14 mouse cellular contexts compared by ENCODE assay signal in genomic region chr10:59358744-59359143, GRCm38 (mm10). TPM values are rescaled to one million over a fixed set of nuclear protein-coding genes. Genes with fewer than 3 reads are reported as not detected.
DNase-seq lines count a peak whose midpoint lies in the region; ATAC-seq and TF ChIP-seq lines count a peak whose summit lies in the region.
"Had no signal": no experiment of that assay in that cellular context is flagged by ENCODE, and none has a peak within 500 bp of the region (broad histone marks: within the 10 kb centered on the region; RNA-seq: fewer than 3 reads in every experiment).

No protein-coding gene starts in this region.

- no peak for TF ChIP-seq POLR2A in brain, embryonic 14.5 days (IDR thresholded peaks at IDR 0.05; ENCODE audit: borderline replicate concordance, extremely low read depth, insufficient read depth, insufficient read length, poor library complexity, severe bottlenecking)

- no peak overlapping the region for H3K9ac ChIP-seq in intestine, postnatal 0 days (ENCODE audit: low read depth, low read length)
- no peak overlapping the region for H3K9ac ChIP-seq in intestine, embryonic 16.5 days (ENCODE audit: low read depth, low read length)
- no peak overlapping the region for H3K9ac ChIP-seq in midbrain, embryonic 14.5 days (replicated peaks; ENCODE audit: low read length)
- H3K9ac ChIP-seq: forebrain, embryonic 13.5 days; limb, embryonic 15.5 days; midbrain, embryonic 15.5 days had no signal

- no peak overlapping the region for H3K4me3 ChIP-seq in intestine, postnatal 0 days (ENCODE audit: low read depth, low read length)
- H3K4me3 ChIP-seq in intestine, embryonic 16.5 days (ENCODE audit: low read length), result no peak overlapping the region
- no peak overlapping the region for H3K4me3 ChIP-seq in midbrain, embryonic 14.5 days (replicated peaks; ENCODE audit: low read depth, low read length)
- H3K4me3 ChIP-seq in midbrain, embryonic 10.5 days, result no peak overlapping the region
- H3K4me3 ChIP-seq in embryonic facial prominence, embryonic 10.5 days, result no peak overlapping the region
- H3K4me3 ChIP-seq: forebrain, embryonic 13.5 days; limb, embryonic 15.5 days; midbrain, embryonic 15.5 days had no signal

- TF ChIP-seq CTCF in intestine, postnatal 0 days (IDR thresholded peaks at IDR 0.05; ENCODE audit: low read depth), result peak; percentile 62
- TF ChIP-seq CTCF in brain, embryonic 14.5 days (IDR thresholded peaks at IDR 0.05; ENCODE audit: borderline replicate concordance, extremely low read depth, insufficient read depth, insufficient read length), result 0 out of 2 replicates have a peak, but pooled peaks have one; percentile 1

- H3K27me3 ChIP-seq in intestine, postnatal 0 days (replicated peaks; ENCODE audit: control insufficient read depth, insufficient read depth, low read length), result no peaks in the 10 kb centered on the region
- no peaks in the 10 kb centered on the region for H3K27me3 ChIP-seq in intestine, embryonic 16.5 days (replicated peaks; ENCODE audit: control insufficient read depth, insufficient read depth, low read length)
- H3K27me3 ChIP-seq in midbrain, embryonic 14.5 days (ENCODE audit: control insufficient read depth, insufficient read depth, low read length), result no peaks in the 10 kb centered on the region
- no peaks in the 10 kb centered on the region for H3K27me3 ChIP-seq in midbrain, embryonic 10.5 days (ENCODE audit: low read depth, poor library complexity, severe bottlenecking)
- H3K27me3 ChIP-seq in embryonic facial prominence, embryonic 10.5 days (replicated peaks; ENCODE audit: low read depth, poor library complexity, severe bottlenecking), result no peaks in the 10 kb centered on the region
- H3K27me3 ChIP-seq: forebrain, embryonic 13.5 days; limb, embryonic 15.5 days; midbrain, embryonic 15.5 days had no signal

- no peak overlapping the region for H3K27ac ChIP-seq in intestine, postnatal 0 days (ENCODE audit: low read depth, low read length)
- no peak overlapping the region for H3K27ac ChIP-seq in intestine, embryonic 16.5 days (ENCODE audit: low read length)
- H3K27ac ChIP-seq in midbrain, embryonic 14.5 days (replicated peaks; ENCODE audit: low read depth, low read length), result no peak overlapping the region
- H3K27ac ChIP-seq in midbrain, embryonic 10.5 days (replicated peaks), result no peak overlapping the region
- H3K27ac ChIP-seq in embryonic facial prominence, embryonic 10.5 days (replicated peaks), result no peak overlapping the region
- H3K27ac ChIP-seq: forebrain, embryonic 13.5 days; limb, embryonic 15.5 days; midbrain, embryonic 15.5 days had no signal

- peak; percentile 24 for DNase-seq in midbrain, embryonic 14.5 days
- no peak for DNase-seq in midbrain, embryonic 10.5 days (ENCODE audit: low spot score)
- peak; percentile 21 for DNase-seq in brain, embryonic 14.5 days (ENCODE audit: low read depth)
- DNase-seq in thymus, postnatal 36 days, result no peak
- DNase-seq in embryonic facial prominence, embryonic 10.5 days (ENCODE audit: low spot score), result no peak
- DNase-seq: gastrocnemius, postnatal 25 days; kidney, adult 8-10 months; thymus, postnatal 14 days had no signal

- no peak for ATAC-seq in intestine, postnatal 0 days
- ATAC-seq in intestine, embryonic 16.5 days, result no peak
- no peak for ATAC-seq in midbrain, embryonic 14.5 days (ENCODE audit: low FRiP score, low TSS enrichment)
- ATAC-seq: forebrain, embryonic 13.5 days; midbrain, embryonic 15.5 days had no signal

- 81% methylated on average over 4 of the region's 4 CpGs for WGBS in intestine, postnatal 0 days
- 88% methylated on average over 4 of the region's 4 CpGs for WGBS in intestine, embryonic 16.5 days
- 92% methylated on average over 4 of the region's 4 CpGs for WGBS in midbrain, embryonic 14.5 days
- WGBS in midbrain, embryonic 10.5 days, result 95% methylated on average over 4 of the region's 4 CpGs
- 92% methylated on average over 4 of the region's 4 CpGs for WGBS in embryonic facial prominence, embryonic 10.5 days

- no peaks in the 10 kb centered on the region for H3K4me1 ChIP-seq in intestine, postnatal 0 days (replicated peaks; ENCODE audit: control insufficient read depth, insufficient read depth, low read length)
- 0 out of 2 replicates have a peak, but pooled peaks cover 3% of the 10 kb centered on the region for H3K4me1 ChIP-seq in intestine, embryonic 16.5 days (ENCODE audit: control insufficient read depth, insufficient read depth, low read length)
- no peaks in the 10 kb centered on the region for H3K4me1 ChIP-seq in midbrain, embryonic 14.5 days (ENCODE audit: control insufficient read depth, insufficient read depth, low read length)
- no peaks in the 10 kb centered on the region for H3K4me1 ChIP-seq in midbrain, embryonic 10.5 days
- no peaks in the 10 kb centered on the region for H3K4me1 ChIP-seq in embryonic facial prominence, embryonic 10.5 days
- H3K4me1 ChIP-seq: forebrain, embryonic 13.5 days; midbrain, embryonic 15.5 days had no signal

- H3K4me2 ChIP-seq in intestine, postnatal 0 days (replicated peaks; ENCODE audit: low read depth), result no peak overlapping the region
- H3K4me2 ChIP-seq in intestine, embryonic 16.5 days (ENCODE audit: low read depth, low read length), result no peak overlapping the region
- no peak overlapping the region for H3K4me2 ChIP-seq in midbrain, embryonic 14.5 days (ENCODE audit: low read length)
- H3K4me2 ChIP-seq: forebrain, embryonic 13.5 days; limb, embryonic 15.5 days; midbrain, embryonic 15.5 days had no signal

- H3K9me3 ChIP-seq in intestine, postnatal 0 days (ENCODE audit: control insufficient read depth), result no peaks in the 10 kb centered on the region
- no peaks in the 10 kb centered on the region for H3K9me3 ChIP-seq in intestine, embryonic 16.5 days (ENCODE audit: control insufficient read depth, low read length)
- no peaks in the 10 kb centered on the region for H3K9me3 ChIP-seq in midbrain, embryonic 14.5 days (ENCODE audit: control insufficient read depth, low read length)
- peaks cover 3% of the 10 kb centered on the region; the same call in 1 of the 2 replicates for H3K9me3 ChIP-seq in midbrain, embryonic 10.5 days (replicated peaks)
- no peaks in the 10 kb centered on the region for H3K9me3 ChIP-seq in embryonic facial prominence, embryonic 10.5 days
- H3K9me3 ChIP-seq: forebrain, embryonic 13.5 days; limb, embryonic 15.5 days; midbrain, embryonic 15.5 days had no signal

- peaks cover 37% of the 10 kb centered on the region for H3K36me3 ChIP-seq in intestine, postnatal 0 days (ENCODE audit: control insufficient read depth, insufficient read depth)
- H3K36me3 ChIP-seq in intestine, embryonic 16.5 days (ENCODE audit: control insufficient read depth, insufficient read depth, low read length), result 0 out of 2 replicates have a peak, but pooled peaks cover 13% of the 10 kb centered on the region
- peaks cover 44% of the 10 kb centered on the region for H3K36me3 ChIP-seq in midbrain, embryonic 14.5 days (ENCODE audit: control insufficient read depth, insufficient read depth, low read length)
- peaks cover 89% of the 10 kb centered on the region for H3K36me3 ChIP-seq in midbrain, embryonic 10.5 days
- H3K36me3 ChIP-seq in embryonic facial prominence, embryonic 10.5 days (replicated peaks), result peaks cover 92% of the 10 kb centered on the region

RNA-seq across cellular contexts. Expression of gene P4ha1, which starts 35.6 kb away (rescaled TPM):
- 8.7 TPM in 2 replicates for polyA plus RNA-seq in intestine, postnatal 0 days (2015; fragmentation: Nextera tagmentation; extraction: Ambion mirVana)
- polyA plus RNA-seq in intestine, embryonic 16.5 days (2015; fragmentation: Nextera tagmentation; extraction: Ambion mirVana), result 66.0 and 69.4 TPM in 2 replicates
- 15.7 and 22.4 TPM in 2 replicates for polyA plus RNA-seq in midbrain, embryonic 14.5 days (2014; fragmentation: Nextera tagmentation; extraction: Ambion mirVana)
- polyA plus RNA-seq in midbrain, embryonic 10.5 days (2016; fragmentation: Nextera tagmentation; extraction: Ambion mirVana), result 39.6 and 50.9 TPM in 2 replicates
- 16.0 and 21.0 TPM in 2 replicates for polyA plus RNA-seq in brain, embryonic 14.5 days (2012; rRNA removed)
- polyA plus RNA-seq in embryonic facial prominence, embryonic 10.5 days (2016; fragmentation: Nextera tagmentation; extraction: Ambion mirVana), result 49.3 and 55.7 TPM in 2 replicates

RNA-seq across cellular contexts. Expression of gene Gm10273, which starts 36.7 kb away (rescaled TPM):
- polyA plus RNA-seq in intestine, postnatal 0 days (2015; fragmentation: Nextera tagmentation; extraction: Ambion mirVana), result 3.4 and 10.3 TPM in 2 replicates
- not detected in 2 replicates for polyA plus RNA-seq in intestine, embryonic 16.5 days (2015; fragmentation: Nextera tagmentation; extraction: Ambion mirVana)
- polyA plus RNA-seq in midbrain, embryonic 14.5 days (2014; fragmentation: Nextera tagmentation; extraction: Ambion mirVana), result 2.8 and 5.0 TPM in 2 replicates
- polyA plus RNA-seq in midbrain, embryonic 10.5 days (2016; fragmentation: Nextera tagmentation; extraction: Ambion mirVana), result 11.5 and 14.1 TPM in 2 replicates
- polyA plus RNA-seq in brain, embryonic 14.5 days (2012; rRNA removed), result 4.9 and 7.1 TPM in 2 replicates
- polyA plus RNA-seq in embryonic facial prominence, embryonic 10.5 days (2016; fragmentation: Nextera tagmentation; extraction: Ambion mirVana), result 6.0 and 12.1 TPM in 2 replicates

RNA-seq across cellular contexts. Expression of gene Pla2g12b, which starts 44.7 kb away (rescaled TPM):
- polyA plus RNA-seq in intestine, postnatal 0 days (2015; fragmentation: Nextera tagmentation; extraction: Ambion mirVana), result 105 and 108 TPM in 2 replicates
- polyA plus RNA-seq in intestine, embryonic 16.5 days (2015; fragmentation: Nextera tagmentation; extraction: Ambion mirVana), result 62.2 and 69.1 TPM in 2 replicates
- not detected in 2 replicates for polyA plus RNA-seq in midbrain, embryonic 14.5 days (2014; fragmentation: Nextera tagmentation; extraction: Ambion mirVana)
- not detected in 2 replicates for polyA plus RNA-seq in midbrain, embryonic 10.5 days (2016; fragmentation: Nextera tagmentation; extraction: Ambion mirVana)
- 0.08 TPM in 1 of 2 replicates, not detected in the other for polyA plus RNA-seq in brain, embryonic 14.5 days (2012; rRNA removed)
- polyA plus RNA-seq in embryonic facial prominence, embryonic 10.5 days (2016; fragmentation: Nextera tagmentation; extraction: Ambion mirVana), result not detected in 2 replicates
- polyA plus RNA-seq: forebrain, embryonic 13.5 days; midbrain, embryonic 15.5 days; spleen, adult 2 months had no signal

Comparison
In these comparisons a context has a peak if more than half of its experiments do, and no peak if none do; other contexts are left out.
1. DNase-seq: peak in midbrain, embryonic 14.5 days (single experiment) and brain, embryonic 14.5 days (single experiment); none in midbrain, embryonic 10.5 days (single experiment), thymus, postnatal 36 days (0 of 2) and embryonic facial prominence, embryonic 10.5 days (single experiment).
2. RNA of gene Pla2g12b, which starts 44.7 kb away (polyA plus RNA-seq): 105 to 108 TPM in intestine, postnatal 0 days and 62.2 to 69.1 TPM in intestine, embryonic 16.5 days; not detected in embryonic facial prominence, embryonic 10.5 days, not detected in midbrain, embryonic 10.5 days, not detected in midbrain, embryonic 14.5 days and 0.08 TPM in brain, embryonic 14.5 days; every median in the first group is over 10 times any median in the second.